Mouse (Mus musculus) forelimb bud, embryonic 11.5 days (tissue): ENCODE measurements at regions not wholly inside any gene's neighbourhood (a gene's known extent, or its start where the extent isn't known, plus 50 kb on each side); places are given as distances from the start of the nearest gene placed in this dataset.

Source experiments
- DNase-seq: peaks from one replicate; pipeline ENCODE4 v3.0.0-alpha.2; 2012; ENCODE audit warnings: low read depth, low spot score

DNA sequence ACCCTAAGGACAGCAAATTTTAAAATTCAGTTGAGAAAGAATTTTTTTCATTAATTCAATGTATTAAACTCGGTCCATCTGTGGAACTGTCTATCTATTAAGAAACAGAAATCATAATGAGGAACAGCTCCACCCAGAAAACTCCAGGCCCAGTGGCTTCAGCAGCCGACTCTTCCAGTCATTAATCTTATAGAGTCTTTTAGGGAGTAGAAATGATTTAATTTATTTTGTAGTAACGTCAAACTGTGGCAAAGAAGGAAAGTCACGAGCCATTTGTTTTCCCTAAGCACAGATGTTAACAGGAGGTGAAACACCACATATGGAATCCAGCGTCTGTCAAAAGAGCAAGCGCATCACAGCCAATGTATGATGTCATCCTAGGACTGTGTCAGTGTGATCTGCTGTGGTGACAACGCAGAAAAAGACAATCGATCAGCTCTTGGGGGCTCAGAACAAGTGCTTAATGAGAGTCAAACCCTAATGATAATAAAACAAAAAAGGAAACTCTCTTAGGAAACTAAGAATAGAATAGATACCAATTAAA, 119.9 kb upstream of the Irf2bp2 start:
- DNase-seq = no peak

DNA sequence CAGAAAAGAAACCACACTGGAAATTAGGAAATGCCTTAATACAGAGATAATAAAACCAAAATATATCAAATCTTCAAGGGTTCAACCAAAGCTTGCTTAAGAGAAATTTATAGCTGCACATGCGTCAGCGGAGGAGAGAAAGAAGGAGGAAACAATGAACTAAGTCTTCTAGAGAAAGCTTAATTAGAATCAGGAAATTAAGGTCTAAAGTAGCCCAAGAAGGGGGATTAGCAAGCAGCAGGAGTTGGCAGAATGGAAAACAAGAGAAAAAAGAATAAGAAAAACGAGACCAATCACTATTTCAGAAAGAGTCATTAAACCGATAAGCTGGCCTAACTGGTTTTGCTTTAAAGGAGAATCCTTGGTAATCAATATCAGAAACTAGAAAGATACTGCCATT, 119.4 kb upstream of the Irf2bp2 start:
- DNase-seq = no peak

DNA sequence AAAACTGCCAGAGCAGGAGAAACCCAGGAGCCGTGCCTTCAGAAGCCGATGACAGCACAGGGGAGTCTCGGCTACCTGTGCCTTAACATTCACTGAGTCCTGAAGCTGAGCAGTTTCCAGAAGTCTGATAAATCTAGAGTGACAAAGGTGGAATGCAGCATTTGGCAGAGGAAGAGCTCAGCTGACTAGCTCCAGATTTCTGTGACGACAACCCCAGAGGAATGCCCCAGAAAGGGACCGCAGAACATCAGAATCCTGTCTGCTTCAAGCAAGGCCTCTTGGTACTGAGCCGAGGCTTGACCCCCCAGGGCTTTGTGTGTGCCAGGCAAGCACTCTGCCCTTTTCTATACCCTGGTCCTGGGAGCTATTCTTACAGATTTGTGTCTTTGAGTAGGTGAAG, 119.0 kb upstream of the Irf2bp2 start:
- DNase-seq = no peak

DNA sequence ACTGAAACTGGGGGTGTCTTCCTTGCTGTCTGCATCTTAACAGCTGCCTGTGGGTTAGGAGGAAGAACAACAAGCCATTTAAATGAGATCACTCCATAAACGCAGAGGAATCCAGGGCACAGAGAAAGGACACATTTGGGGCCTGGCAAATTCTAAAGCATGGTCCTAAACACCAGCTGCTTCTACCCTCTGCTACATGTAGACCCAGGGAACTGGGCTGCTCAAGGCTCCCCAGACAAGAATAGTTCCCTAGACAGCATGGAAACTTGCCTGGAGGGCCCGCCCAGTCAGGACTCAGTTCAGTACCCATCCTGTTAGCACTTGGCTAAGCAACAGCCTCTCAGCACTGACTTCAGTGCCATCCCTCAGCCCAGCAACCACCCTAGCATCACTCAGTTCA, 115.2 kb upstream of the Irf2bp2 start:
- no peak for DNase-seq

DNA sequence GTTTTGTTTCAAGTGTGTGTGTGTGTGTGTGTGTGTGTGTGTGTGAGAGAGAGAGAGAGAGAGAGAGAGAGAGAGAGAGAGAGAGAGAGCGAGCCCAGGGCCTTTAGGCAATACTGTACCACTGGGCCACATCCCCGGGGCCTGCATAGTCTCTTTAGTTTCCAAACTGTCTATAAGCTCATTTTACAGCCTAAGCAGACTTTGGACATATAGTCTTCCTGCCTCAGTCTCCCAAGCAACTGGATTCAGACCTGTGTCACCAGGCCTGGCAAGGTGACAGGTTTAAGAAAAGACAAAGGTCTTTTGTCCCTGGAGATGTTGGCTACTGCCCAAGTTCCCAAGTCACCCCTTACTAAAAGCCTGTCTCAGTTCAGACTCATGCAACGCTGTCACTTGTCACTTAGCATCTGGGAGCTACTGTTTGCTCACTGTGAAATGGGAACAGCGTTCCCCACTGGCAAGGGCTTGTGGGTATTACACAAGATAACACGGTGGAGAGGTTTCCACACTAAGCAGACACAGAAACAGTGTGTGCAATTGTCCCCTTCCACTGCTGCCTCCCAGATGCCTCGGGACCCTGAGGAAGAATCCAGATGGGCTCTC, 113.6 kb upstream of the Irf2bp2 start:
- no peak for DNase-seq

DNA sequence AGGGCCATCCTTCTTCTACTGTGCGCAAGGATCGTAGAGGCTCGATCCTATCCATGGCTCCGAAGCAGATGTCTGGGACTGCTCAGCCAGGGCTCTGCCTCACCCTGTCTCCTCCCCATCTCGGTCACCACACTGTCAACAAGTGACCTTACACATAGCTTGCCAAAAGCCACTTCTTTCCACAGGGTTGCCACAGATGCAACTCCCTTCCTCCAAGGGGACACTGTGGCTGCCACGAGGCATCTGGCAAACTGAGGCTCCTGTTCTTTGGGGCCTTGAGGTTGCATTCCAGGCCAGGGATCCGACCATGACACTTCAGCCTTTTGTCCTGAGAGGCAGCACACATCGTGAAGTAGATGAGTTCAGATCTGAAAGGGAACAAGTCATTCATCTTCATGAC, 112.5 kb upstream of the Irf2bp2 start:
- no peak for DNase-seq

DNA sequence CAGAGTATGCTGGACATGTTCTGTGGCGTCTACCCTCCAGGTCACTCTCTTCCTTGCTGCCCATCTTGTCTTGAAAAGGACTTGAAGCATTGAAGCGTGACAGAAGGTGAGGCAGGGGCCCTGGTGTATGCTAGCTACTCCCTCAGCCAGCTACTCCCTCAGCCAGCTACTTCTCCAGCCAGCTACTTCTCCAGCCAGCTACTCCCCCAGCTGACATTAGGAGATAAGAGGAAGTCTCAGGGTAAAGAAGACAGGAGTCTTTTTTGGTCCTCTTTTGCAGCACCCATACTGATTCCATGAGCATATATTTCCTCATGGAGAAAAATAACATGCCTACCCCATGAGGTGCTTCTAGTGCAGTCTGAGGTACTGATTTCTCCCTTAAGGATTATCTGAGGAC, 111.6 kb upstream of the Irf2bp2 start:
- DNase-seq = no peak

DNA sequence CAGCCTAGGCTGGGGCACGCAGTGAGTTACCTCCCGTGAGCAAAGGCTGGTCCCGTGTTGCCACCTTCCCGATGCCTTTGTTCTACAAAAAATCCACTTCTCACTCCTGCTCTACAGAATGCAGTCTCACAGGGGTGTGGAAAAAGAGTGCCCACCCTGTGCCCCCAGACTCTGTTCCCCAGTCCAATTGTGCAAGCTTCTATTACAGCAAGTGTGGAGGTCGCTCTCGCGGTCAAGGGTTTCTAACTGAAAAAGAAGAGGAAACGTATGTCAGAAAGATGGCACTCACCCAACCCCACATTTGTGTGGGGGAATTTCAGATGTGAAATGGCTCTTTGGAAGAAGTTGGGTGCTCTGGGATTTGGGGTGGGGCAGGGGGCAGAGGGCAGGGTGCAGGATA, 110.9 kb upstream of the Irf2bp2 start:
- DNase-seq = no peak

DNA sequence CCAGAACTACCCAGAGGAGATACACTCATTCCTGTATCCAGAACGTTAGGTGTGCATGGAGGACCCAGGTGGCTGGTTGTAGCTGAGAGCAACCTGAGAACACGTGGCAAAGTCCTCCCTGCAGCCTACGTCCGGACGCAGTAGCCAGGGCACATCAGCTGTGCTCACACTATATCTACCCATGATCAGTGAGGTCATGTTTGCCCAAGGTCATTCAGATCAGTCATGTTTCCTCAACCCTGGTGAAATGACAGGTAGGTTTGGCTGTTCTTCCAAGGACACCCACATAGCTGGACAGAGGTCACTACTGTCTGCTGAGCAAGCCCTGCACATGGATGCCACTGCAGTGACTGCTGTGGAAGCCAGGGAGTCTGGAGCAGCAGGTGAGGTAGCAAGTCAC, 109.8 kb upstream of the Irf2bp2 start:
- DNase-seq = no peak

DNA sequence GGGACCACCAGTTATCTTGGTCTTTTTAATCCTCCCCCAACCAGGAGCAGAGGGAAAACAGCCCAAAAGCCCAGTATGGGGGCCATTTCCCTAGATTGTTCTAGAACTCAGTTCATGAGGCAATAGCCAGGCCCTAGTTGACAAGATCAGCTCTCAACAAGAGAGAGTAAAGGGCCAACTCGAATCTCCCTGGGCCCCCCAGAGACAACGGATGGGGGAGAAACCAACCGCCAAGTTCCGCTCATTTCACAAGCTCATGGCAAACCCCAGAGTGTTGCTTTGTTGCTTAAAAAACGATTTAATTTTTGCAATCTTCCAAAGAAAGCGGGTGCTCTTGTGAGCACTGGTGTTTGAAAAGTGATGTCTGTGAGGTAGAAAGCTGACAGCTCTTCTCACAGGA, 108.5 kb upstream of the Irf2bp2 start:
- no peak for DNase-seq

DNA sequence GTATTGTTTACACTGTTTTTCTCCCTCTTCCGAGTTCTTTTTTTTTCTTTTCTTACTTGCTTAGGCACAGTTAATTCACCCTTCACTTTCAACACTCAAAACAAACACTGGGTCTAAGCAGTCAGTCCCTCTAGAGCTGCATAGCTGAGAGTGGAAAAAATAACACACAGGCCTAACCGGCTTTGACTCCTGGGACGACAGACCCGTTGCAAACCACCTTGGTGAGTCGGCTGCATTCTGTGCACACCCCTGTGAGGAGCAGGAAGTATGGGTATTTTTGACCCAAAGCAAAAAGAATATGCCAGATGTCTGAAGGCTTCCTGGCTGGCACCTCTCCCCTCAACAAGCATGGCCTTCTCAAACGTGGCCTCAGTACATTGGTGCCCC, 105.6 kb upstream of the Irf2bp2 start:
- DNase-seq = peak; percentile 11

DNA sequence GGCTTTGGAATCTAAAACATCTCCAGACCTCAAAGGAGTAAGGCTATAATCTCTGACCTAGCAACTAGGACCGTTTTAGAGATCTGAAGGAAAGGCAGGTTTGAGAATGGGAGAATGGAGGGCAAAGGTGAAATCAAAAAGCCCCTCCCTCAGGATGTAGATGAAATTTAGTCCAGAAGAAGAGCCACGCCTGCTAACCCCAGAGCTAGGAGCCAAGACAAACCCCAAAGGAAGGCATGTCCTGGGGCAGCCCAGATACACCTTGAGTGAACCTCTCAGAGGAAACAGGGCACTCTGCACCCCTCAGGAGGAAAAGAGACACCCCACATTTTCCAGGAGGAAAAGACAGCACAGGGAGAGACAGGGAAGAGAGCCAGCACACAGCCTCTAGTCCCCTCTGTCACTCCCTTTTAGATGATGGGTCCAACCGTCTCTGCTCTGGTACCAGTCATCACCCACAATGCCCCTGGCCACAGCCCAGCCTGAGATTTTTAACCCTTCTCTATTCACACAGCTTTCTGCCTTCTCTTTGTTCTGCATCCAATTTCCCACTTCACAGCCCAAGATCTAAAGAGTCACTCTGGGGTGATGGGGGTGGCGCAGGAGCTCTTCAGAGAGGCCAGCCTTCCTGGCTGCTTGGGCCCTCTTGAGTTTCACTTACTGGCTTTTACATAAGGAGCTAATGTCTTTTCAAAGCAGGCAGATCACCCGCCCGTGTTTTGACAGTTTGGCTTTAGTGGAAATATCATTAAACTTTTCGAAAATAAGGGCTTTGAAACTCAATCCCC, 105.0 kb upstream of the Irf2bp2 start:
- peak; percentile 7 for DNase-seq

DNA sequence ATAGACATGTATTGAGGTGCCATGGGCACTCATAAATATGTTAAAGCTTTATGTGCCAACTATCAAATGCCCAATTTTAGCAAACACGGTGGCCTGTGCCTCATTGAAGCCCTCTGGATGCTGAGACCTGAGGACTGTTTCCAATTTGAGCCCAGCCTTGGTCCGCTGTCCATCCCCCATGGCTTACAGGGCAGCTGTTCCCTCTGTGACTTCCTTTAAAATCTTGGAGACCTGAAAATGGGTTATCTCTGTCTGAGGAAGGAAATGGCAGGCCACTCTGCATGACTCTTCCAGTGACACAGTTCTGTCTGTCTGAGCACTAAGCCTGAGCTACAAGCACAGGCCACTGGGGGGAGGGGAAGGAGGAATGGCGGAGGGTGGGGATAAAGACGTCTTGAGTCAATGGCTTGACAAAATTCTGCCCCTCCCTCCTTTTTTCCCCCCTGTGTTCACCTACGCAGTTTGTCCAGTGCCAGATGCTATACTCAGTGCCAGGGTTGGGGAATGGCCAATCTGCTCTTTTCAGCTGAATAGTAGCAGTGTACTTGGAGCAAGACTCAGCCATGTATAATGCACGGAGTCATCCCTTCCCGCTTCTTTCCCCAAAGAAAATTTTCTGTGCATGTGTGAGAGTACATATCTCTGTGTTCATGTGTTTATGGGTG, 102.7 kb upstream of the Irf2bp2 start:
- DNase-seq = no peak

DNA sequence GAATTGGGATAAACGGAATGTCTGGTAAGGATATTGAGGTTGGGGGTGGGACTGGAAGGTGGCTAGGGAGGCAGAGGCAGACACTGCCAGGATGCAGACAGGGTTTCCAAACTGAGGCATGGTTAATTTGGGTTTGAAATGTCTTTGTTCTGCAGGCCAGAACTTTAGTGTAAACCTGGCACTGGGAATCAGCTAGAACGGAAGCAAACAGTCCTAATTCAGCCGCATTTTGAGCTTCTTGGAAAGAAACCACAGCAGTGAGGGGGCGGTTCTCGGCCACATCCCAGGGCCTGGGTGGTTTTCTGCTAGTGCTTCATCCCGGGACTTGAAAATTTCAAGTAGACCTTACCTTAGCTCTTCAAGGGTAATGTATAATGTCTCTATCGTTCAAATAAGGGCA, 100.6 kb upstream of the Irf2bp2 start:
- DNase-seq = no peak

DNA sequence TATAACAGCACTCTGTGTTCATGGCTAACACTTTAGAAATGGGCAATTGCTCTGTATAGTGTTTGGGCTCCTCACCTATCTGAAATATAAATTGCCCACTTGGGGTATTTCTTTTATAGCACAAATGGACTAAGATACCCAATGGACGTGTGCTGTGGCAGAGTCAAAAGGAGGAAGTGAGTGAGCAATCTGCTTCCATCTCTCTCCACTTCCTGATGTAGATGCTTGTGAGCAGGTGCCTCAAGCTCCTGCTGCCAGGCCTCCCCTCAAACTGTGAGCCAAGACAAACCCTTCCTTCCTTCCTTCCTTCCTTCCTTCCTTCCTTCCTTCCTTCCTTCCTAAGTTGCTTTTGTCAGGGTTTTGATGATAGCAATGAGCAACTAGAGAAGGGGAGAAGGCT, 99.9 kb upstream of the Irf2bp2 start:
- DNase-seq = no peak

DNA sequence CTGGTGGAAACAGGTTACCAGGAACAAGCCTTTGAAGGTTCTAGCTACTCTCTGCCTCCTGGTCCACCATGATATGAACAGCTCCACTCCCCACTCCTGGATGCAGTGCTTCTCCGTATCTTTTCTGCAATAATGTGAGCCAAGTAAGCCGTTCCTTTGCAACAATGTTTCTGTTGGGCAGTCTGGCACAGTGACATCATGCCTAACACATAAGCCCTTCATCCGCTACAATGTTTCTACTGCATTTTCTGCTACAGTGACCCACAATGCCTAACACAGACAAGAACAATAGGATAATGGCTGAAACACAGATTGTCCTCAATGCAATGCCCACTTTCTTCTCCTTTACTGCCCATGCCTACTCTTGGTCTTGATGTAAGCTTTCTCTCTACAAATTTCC, 98.9 kb upstream of the Irf2bp2 start:
- no peak for DNase-seq

DNA sequence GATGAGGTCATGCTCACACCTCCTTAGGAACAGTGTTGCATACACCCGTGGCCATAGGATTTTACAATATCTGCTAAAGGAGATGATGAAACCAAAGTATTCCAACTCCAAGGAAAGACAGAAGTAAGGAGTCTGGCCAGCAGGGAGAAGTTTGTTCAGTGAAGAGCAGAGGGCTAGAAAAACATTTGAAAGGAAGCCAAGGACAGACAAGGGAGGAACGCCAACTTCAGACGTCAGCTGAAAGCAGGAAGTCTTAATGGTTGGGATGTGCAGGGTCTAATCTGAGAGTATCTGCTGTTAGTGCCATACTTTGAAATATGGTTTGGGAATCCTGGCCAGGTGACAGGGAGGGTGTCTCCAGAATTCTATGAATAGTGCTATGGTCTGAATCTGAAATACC, 98.5 kb upstream of the Irf2bp2 start:
- DNase-seq = no peak

DNA sequence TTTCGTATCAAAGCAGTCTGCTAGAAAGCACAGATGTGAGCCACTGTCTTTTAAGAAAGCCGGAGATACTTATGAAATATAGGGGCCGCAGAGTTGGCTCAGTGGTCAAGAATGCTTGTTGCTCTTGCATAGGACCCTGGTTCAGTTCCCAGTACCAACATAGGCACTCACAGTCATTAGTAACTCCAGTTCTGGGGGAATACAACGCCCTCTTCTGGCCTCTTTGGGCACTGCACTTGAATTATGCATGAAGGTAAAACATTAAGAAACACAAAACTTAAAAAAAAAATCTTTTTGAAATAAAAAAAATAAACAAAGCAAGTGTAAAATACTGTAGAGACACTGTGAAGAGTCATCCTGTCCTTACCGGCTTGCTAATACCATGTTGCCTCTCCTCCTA, 94.7 kb upstream of the Irf2bp2 start:
- no peak for DNase-seq

DNA sequence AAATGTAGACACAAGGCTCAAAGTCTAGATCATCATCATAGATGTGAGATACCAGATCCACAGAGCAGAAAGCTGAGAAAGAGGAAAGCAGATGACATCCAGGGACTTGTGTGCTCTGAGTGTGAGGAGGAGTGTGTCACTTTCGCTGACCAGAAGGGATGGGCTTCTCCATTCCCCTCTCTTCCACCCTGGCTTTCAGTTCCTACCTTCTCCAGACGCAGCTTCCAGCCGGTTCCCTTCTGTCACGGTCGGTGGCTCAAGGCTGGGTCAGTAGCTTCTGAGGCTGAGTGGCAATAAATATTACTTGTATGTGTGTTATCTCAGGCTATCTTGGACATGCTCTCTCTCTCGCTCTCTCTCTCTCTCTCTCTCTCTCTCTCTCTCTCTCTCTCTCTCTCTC, 94.2 kb upstream of the Irf2bp2 start:
- no peak for DNase-seq

DNA sequence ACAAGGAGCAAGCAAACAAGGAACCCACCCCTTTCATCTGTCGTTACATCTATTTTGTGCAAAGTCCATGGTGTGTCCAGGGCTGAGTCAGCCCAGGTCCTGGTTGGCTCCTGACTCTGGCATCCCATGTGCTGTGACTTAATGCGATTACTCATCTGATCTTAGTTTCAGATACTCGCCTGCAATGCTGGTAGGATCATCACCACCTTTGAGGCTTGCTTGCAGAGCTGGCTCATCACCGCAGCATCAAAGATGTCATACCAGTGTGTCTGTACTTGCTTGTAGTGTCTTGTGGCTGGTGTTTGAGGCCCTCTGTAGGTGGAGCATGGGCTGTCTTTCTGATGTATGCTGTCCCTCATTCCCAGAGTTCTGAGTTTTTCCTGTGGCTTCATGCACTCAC, 93.0 kb upstream of the Irf2bp2 start:
- no peak for DNase-seq

DNA sequence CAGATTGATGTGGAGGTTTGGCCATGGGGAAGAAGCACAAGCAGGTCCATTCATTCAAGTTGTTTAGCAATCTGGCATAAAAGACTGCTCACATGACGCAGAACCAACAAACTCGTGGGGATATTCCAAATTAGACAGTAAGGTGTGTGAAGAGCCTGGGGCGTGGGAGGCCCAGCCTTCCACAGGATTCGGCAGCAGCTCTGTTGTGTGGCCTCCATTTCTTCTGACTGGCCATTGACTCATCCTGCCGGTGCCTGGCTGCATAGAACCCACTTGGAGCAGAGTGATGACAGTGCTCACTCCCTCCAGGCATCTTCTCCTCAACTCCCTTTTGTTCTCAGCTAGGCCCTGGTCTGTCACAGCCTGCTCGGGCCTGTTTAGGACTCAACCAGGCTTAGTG, 91.6 kb upstream of the Irf2bp2 start:
- no peak for DNase-seq

DNA sequence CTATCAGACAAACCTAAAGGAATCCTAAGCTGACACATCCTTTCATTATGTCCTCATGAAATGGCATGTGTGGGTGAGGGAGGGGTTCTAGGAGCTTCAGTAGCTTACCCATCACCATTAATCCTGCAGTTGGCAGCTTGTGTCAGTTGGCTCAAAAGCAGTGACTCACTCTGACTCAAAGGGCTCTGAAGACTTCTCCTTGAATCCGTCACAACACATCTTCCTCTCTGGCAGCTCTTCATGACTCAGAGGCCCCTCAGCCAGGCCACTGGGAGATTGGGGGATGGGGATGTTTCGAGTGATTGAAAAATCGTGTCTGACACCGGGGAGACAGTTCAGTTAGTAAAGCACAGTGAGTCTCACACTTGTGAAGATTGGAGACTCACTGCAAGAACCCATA, 90.2 kb upstream of the Irf2bp2 start:
- no peak for DNase-seq

DNA sequence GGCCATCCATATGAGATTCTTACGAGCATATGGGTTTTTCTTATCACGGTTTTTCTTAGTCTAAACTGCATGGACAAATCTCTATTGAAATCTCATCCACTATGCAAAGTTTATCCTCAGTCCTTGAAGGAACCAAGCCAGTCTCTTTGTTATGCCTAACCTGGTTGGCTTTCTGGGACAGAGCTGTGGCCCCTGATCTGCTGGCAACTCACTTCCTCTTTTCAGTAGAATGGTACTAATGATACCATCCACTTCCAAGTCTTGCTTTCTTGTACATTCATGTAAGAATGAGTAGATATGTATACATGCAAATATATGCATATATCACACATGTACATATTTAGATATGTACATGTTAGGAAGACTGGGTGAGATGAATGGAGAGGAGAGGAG, 89.8 kb upstream of the Irf2bp2 start:
- DNase-seq = no peak
